Mouse (Mus musculus): Measurements from ENCODE around the gene Cyp21a1.
"Not testable (repeated sequence)": the region's sequence is repeated elsewhere in the genome, so short reads cannot be mapped to it uniquely, and the experiment has no call there.

Cyp21a1 gene

DNA sequence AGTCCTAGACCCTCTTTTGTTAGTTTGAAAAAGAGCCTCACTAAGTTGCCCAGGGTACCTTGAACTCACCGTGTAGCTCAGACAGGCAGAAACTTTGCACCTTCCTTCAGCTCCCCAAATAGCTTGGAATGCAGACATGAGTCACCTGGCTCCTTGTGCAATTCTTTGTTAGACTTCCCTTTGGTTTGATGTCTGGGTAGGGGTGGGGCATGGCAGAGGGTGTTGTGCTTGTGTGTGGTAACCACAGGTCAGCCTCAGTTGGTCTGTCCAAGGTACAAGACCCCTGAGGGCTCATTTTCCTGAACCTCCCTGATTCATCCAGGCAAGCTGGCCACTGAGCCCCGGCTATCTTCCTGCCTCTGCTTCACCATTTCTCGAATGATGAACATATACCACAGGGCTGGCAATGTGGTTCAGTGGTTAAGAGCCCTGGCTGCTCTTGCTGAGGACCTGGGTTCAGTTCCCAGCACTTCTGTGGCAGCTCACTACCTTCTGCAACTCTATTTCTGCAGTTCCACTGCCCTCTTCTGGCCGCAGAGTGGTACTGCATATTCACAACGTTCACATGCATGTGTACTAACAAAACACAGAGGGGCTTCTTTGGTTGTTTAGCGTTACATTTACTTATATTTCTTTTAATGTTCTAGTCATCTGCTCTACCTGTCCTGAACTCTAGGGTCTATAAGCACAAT is 656 bp upstream of the Cyp21a1 start:
- no peak for DNase-seq

GRCm38 (mm10) chr17:34803367-34803766 is 994 bp downstream of the Cyp21a1 start:
- not testable (repeated sequence) for DNase-seq

DNA sequence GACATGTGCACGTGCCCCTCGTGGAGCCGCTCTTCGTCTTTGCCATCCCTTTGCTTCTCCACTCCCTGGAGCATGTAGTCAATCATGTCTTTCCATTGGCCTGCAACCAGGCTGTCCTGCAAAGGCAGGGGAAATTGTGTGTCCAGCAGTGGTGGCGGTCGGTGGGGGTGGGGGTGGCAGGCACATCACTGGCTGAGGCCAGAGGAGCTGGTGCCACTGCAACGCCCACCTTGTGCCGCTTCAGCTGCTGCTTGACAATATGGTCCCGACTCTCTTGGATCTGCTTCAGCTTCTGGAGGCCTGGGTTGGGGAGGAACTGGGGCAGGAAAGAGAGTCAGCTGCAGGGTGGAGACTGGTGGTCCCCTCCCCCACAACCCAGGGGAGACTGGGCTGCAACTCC is 1.6 kb downstream of the Cyp21a1 start:
- DNase-seq, result not testable (repeated sequence)

DNA sequence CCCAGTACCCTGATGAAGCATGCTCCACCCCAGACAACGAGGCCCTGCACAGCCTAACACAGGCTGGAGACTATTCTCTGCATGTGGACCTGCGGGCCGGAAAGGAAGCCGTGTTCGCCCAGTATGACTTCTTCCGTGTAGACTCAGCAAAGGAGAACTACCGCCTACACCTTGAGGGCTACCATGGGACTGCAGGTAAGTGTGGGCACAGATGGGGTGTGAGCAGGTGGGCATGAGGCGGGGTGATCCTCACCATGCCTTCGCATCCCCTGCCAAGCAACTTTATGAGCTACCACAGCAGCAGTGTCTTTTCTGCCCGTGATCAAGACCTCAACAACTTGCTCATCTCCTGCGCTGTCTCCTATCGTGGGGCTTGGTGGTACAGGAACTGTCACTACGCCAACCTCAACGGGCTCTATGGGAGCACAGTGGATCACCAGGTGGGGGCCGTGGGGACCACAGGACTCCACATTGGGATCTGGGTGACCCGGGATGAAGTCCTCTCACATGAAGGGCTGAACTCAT is 3.5 kb downstream of the Cyp21a1 start:
- DNase-seq, result not testable (repeated sequence)

- no peak for DNase-seq
Observed at GRCm38 (mm10) chr17:34799531-34799925, 4.8 kb downstream of the Cyp21a1 start.

GRCm38 (mm10) chr17:34798866-34799530 is 5.4 kb downstream of the Cyp21a1 start:
- no peak for DNase-seq

DNA sequence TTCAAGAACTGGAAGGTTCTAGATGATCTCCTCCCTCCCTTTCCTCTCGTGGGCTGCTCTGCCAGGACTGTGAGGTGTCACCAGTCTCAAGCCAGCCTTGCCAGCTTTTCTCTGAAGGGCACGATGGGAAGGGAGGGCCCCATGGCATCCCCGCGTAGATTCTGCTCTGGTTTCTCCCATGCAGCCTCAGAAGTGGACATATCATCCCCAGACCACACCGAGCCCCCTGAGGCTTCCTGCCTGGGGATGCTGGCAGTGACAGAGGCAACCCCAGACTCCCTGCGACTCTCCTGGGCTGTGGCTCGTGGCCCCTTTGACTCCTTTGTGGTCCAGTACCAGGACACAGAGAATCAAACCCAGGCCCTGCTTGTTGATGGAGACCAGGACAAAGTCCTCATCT is 6.3 kb downstream of the Cyp21a1 start:
- DNase-seq, result not testable (repeated sequence)

DNA sequence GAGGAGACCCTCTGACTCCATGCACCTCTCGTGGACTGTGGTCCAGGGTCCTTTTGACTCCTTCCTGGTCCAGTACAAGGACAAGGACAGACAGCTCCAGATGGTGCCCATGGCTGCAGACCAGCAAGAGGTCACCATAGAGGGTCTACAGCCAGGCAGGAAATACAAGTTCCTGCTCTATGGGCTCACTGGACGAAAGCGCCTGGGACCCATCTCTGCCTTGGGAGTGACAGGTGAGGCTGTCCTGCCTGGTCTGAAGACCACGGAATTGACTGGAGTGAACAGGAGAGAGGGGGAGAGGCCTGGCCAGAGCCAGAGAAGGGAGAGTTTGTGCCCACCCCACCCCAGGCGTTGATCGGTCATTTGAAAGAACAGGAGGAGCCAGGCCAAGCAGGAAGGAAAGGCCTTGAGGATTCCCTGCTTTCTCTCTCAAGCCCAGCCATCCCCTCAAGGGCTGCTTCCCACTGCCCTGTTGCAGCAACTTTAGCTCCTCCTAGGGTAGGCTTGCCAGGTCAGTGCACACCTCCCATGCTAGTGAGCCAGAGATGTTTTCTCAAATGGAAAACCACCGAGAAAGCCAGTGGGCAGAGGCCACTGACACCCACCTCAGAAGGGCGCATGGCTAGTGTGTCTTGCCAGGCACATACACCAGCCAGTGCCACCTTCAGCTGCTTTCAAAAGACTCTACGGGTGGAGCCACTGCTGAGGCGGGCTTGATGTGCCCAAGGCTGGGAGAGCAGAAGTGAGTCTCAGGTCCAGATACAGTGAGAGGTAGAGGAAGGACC is 7.0 kb downstream of the Cyp21a1 start:
- not testable (repeated sequence) for DNase-seq

DNA sequence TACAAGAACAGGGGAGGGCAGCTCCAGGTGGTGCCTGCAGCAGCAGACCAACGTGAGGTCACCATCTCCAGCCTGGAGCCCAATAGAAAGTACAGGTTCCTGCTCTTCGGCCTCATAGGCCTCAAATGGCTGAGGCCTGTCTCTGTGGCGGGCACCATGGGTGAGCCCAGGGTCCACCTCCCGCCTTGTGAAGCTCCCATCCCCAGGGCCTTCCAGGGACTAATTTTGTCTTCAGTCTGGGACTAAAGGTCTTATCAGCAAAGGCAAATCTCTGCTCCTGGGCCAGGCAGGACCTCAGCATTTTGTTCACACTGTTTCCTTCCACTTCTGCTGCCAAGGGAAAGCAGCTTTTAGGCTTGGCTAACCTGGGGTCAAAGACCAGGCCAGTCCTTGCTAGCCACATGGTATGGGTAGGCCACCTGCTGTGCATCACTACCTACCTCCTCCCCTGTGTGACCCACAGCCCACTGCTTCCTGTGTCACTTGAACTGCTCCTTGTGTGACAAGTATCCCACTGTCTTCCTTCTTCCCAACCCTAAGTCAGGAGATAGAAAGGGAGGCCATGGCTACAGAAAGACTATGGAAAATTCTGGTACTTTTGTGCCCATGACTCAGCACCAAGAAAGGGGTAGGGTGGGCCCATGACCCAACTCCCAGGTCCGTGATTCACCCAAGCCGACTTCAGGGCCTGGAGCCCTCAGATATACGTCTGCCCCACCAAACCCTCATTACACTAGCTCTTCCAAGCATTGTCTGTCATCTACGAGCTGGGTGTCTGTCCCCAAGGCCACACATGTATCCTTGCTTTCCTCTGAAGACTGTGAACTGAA is 7.8 kb downstream of the Cyp21a1 start:
- DNase-seq, result no peak

GRCm38 (mm10) chr17:34795633-34796032 is 8.7 kb downstream of the Cyp21a1 start:
- DNase-seq, result peak; percentile 18 to 24

GRCm38 (mm10) chr17:34795016-34795415 is 9.3 kb downstream of the Cyp21a1 start:
- no peak for DNase-seq

DNA sequence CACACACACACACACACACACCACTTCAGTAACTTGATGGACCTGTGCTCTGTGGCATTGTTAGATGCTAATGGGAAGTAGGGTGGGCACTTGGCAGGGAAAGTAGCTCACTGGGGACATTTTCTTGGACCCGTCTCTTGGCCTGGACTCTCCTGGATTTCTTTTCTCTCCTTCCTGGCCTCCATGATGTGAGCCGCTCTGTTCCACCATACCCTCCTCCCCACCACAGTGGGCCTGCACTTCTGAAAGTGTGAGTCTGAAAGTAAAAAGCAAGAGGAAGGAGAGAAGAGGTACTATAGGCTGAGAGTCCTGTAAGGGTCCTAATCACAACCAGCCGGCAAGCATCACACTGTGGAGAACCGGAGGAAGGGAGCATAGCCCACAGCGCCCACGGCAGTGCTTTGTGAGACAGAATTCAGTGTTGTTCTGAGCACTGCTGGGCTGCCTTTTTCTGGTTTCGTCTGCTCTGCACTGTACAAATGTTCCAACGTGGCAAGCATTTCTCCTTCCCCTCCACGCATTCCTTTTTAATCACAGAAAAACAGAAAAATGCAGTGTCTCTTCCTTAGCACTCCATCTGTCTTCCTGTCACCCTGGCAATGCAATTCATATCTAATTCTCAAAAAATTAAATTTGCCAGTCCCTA is 26.6 kb downstream of the Cyp21a1 start:
- DNase-seq, result no peak

DNA sequence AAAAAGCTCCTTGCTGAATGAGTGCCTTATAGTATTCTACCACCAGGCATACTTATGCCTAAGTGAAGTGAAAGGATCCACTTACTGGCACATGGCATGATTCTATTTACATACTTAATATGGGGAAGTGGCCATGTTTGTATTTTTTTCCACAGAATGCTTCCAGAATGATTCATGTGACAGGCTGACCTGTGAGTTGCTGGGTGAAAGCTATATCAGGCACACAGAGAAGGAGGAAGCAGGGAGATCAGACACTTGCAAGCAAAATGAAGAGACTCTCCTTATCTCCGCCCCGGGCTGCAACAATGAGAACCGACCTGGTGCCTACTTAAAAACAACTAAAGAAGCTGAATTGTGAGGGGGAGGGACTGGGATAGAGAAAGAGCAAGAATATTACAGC is 42.9 kb downstream of the Cyp21a1 start:
- no peak for DNase-seq
